Mouse (Mus musculus): ENCODE results near the gene Spop.
A peak's percentile ranks its signal among the peaks of the same experiment; 100 is the strongest.

Spop gene

GRCm38 (mm10) chr11:95413641-95414535 is at the start of gene Spop:
Gene Spop (plus strand): TSS chr11:95414080.
- DNase-seq (ENCODE audit: low spot score) = peak; percentile 83

- no peak for DNase-seq (ENCODE audit: low spot score)
Measured at GRCm38 (mm10) chr11:95364388-95364787, 49.5 kb upstream of the Spop start.

GRCm38 (mm10) chr11:95365596-95365995 is 48.3 kb upstream of the Spop start:
- peak; percentile 44 for DNase-seq (ENCODE audit: low spot score)

- no peak for DNase-seq (ENCODE audit: low spot score)
Measured at GRCm38 (mm10) chr11:95366280-95366897, 47.5 kb upstream of the Spop start.

- no peak for DNase-seq (ENCODE audit: low spot score)
Measured at GRCm38 (mm10) chr11:95367011-95367735, 46.7 kb upstream of the Spop start.

- DNase-seq (ENCODE audit: low spot score) = no peak
Measured at GRCm38 (mm10) chr11:95368231-95368823, 45.6 kb upstream of the Spop start.

GRCm38 (mm10) chr11:95368871-95369270 is 45.0 kb upstream of the Spop start:
- no peak for DNase-seq (ENCODE audit: low spot score)

GRCm38 (mm10) chr11:95369964-95370890 is 43.7 kb upstream of the Spop start:
- DNase-seq (ENCODE audit: low spot score) = no peak

- DNase-seq (ENCODE audit: low spot score) = no peak
Measured at GRCm38 (mm10) chr11:95371182-95371581, 42.7 kb upstream of the Spop start.

GRCm38 (mm10) chr11:95378926-95379325 is 35.0 kb upstream of the Spop start:
- DNase-seq (ENCODE audit: low spot score) = no peak

- no peak for DNase-seq (ENCODE audit: low spot score)
Measured at GRCm38 (mm10) chr11:95379552-95379951, 34.3 kb upstream of the Spop start.

GRCm38 (mm10) chr11:95380711-95381110 is 33.2 kb upstream of the Spop start:
- no peak for DNase-seq (ENCODE audit: low spot score)

- DNase-seq (ENCODE audit: low spot score) = no peak
Measured at GRCm38 (mm10) chr11:95381146-95381545, 32.7 kb upstream of the Spop start.

- no peak for DNase-seq (ENCODE audit: low spot score)
Measured at GRCm38 (mm10) chr11:95383331-95383986, 30.4 kb upstream of the Spop start.

- DNase-seq (ENCODE audit: low spot score) = no peak
Measured at GRCm38 (mm10) chr11:95384004-95384318, 29.9 kb upstream of the Spop start.

- DNase-seq (ENCODE audit: low spot score) = peak; percentile 63
Measured at GRCm38 (mm10) chr11:95384319-95384972, 29.4 kb upstream of the Spop start, which contains the start of gene Slc35b1. Gene Slc35b1 (plus strand): TSS chr11:95384692.

- DNase-seq (ENCODE audit: low spot score) = no peak
Measured at GRCm38 (mm10) chr11:95384973-95385320, 28.9 kb upstream of the Spop start.

- no peak for DNase-seq (ENCODE audit: low spot score)
Measured at GRCm38 (mm10) chr11:95387354-95387753, 26.5 kb upstream of the Spop start.

- DNase-seq (ENCODE audit: low spot score) = no peak
Measured at GRCm38 (mm10) chr11:95389006-95389405, 24.9 kb upstream of the Spop start.

GRCm38 (mm10) chr11:95390420-95390819 is 23.5 kb upstream of the Spop start:
- DNase-seq (ENCODE audit: low spot score) = no peak
